Mouse (Mus musculus) T-helper 2 cell (primary cell): ENCODE data around the gene Agpat1.

Experiments used
- in situ Hi-C: fragments of 300-600 bp; cut with MboI, MseI; formaldehyde crosslinking; loops from one replicate; pipeline ENCODE4 v1.15.1; 2025; ENCODE audit warnings: high pct_unique_total_duplicates

The Agpat1 gene

DNA sequence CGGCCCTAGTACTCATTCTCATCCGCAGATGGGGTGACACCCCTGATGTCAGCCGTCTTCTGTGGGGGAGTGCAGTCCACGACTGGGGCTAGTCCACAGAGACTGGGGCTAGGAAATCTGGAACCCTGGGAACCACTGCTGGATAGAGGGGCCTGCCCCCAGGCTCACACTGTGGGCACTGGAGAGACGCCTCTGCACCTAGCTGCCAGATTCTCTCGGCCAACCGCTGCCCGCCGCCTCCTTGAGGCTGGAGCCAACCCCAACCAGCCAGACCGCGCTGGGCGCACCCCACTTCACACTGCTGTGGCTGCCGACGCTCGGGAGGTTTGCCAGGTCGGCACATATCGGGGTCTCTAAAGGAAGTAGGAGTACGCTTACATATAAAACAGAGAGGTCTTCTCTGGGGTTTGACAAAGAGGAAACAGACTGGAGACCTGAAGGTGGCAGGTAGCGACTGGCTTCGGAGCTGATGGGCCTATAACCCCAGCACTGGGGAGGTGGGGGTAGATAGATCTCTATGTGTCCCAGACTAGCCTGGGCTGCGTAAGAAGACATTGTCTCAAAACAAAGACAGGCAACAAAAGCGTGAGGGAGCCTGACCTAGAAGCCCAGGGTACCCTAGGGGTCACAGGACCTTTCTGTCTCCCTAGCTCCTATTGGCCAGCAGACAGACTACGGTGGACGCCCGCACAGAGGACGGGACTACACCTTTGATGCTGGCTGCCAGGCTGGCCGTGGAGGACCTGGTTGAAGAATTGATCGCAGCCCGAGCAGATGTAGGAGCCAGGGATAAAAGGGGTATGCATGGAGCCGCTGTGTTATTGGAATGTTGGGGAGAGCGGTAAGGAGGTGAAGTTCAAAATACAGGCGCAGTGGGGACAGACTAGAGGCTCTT is 17.9 kb upstream of the Agpat1 start:
- in situ Hi-C loops: no loop called here

DNA sequence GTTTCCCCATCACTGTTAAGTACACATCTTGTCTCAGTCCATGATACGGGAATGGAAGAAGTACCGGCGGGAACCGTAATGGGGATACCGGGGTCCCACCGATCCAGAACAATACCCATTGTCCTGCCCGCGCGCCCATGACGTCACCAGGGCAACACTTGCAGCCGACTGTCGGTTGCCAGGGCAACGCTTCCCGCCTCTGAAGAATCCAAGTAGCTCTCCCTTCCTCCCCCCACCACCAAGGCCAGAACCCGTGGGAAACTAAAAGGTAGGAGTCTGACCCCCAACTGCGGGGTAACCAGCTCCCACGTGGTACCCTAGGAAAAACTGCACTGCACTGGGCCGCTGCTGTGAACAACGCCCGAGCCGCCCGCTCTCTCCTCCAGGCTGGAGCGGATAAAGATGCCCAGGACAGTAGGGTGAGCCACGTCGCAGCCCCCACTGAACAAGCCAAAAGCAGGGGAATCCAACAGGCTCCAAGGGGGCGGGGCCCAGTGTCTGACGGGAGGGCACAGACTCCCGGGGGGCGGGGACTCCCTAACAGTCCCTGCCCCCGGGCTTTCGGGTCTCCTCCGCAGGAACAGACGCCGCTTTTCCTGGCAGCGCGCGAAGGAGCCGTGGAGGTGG is 17.2 kb upstream of the Agpat1 start:
- in situ Hi-C loops: no loop called here

DNA sequence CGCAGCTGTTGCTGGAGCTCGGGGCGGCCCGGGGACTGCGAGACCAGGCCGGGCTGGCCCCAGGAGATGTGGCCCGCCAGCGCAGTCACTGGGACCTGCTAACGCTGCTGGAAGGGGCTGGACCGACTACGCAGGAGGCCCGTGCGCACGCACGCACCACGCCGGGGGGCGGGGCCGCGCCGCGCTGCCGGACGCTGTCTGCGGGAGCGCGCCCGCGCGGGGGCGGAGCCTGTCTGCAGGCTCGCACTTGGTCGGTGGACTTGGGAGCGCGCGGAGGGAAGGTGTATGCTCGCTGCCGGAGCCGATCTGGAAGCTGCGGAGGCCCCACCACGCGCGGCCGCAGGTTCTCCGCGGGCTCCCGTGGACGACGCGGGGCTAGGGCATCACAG is 16.6 kb upstream of the Agpat1 start:
- in situ Hi-C loops: no loop called here

DNA sequence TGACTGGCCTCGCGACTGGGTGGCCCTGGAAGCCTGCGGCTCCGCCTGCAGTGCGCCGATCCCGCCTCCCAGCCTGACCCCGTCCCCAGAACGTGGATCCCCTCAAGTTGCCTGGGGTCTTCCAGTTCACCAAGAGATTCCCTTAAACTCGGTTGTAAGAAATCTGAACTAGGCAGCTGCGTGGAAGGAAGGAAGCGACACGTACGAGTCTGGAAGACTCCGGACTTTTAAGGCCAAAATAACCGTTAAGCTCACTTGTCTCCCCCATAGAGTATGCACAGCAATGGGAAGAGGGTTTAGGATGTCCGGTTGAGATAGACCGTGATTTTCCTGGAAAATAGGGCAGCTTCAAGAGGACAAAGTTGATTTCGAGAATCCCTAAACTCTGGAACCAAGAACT is 16.2 kb upstream of the Agpat1 start:
- in situ Hi-C loops: no loop called here

DNA sequence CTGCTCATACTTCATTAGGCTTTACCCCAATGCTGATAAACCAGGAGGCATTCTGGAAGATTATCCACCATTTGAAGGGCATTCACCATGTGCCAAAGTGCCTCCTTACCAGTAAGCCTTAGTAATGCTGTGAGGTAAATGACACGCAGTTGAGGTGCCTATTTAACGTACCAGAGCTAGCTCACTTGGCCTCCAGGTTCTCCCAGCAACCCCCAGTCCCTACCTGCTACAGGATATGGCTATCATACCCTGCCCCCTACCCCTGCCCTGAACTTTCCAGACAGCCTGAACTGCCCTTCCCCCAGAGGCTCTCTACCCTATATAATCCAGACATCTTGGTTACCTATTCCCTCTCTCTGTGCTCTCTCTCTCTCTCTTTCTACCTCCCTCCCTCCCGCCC is 15.3 kb upstream of the Agpat1 start:
- in situ Hi-C loops: no loop called here

DNA sequence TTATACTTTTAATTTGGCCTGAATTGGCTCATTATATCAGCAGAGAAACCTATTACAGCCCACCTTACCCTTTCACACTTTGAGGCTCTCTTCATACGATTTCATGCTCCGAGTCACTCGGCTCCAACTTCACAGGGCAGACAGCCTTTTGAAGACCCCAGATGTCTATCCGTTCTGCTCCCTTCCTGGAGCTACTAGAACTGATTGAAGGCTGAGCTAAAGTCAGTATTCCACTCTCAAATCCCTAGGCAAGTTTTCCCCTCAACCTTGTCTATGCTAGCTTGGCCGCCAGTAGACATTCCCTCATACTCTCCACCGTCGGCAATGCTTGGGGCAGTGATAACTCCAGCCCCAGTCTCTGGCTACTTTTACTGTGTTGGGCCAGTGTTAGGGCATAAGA is 14.9 kb upstream of the Agpat1 start:
- in situ Hi-C loops: no loop called here

DNA sequence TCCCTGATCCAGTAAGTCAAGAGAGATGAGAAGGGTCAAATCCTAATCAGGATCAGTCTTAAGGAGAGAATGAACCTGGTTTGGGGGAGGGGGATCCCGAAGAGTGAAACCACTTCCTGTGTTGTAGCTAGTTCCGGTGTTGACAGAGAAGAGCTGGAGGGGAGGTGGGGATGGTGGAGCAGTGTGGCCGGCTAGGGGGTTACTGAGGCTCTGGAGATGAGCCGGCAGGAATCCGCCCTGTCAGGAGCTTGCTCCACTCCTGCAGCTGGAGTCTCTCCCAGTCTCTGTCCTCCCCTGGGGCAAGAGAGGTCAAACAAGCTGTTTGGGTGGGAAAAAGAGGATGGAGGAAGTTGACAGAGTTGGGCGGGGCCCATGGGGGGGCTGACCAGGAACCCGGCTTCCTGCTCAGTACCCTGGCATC is 14.4 kb upstream of the Agpat1 start, which contains the start of gene Gpsm3:
TSS of gene Gpsm3 (plus strand) at position 126 of the 421 bp plus-strand sequence.
- in situ Hi-C loops: no loop called here

DNA sequence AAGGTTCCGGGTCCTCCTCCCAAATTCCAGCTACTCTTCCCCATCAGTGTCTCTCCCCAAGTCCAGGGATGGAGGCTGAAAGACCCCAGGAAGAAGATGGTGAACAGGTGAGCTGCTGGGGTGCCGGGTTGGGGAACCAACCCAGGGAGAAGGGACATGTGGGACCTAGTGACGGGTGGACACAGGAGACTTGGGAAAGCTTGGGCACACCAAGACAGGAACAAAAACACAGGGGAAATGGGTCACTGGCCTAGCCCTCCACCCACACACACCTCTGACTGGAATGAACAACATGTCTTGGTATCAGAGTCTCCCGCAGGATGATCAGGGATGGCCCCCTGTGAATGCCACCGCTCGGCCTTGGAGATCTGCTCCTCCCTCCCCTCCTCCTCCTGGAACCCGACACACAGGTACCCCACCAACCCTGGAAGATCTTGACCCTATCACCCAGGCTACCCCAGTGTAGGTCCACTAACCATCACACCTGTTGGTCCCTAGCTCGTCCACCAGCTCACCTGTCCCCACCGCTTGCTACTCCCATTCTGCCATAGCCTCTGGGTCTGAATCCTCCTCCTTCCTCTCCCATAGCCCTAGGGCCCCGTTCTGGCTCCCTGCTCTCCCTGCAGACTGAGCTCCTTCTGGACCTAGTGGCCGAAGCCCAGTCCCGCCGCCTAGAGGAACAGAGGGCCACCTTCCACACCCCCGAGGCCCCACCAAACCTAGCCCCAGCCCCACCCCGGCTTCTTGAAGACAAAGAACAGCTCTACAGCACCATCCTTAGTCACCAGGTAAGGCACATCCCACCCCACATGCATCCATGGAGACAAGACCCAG is 13.7 kb upstream of the Agpat1 start:
- in situ Hi-C loops: no loop called here

DNA sequence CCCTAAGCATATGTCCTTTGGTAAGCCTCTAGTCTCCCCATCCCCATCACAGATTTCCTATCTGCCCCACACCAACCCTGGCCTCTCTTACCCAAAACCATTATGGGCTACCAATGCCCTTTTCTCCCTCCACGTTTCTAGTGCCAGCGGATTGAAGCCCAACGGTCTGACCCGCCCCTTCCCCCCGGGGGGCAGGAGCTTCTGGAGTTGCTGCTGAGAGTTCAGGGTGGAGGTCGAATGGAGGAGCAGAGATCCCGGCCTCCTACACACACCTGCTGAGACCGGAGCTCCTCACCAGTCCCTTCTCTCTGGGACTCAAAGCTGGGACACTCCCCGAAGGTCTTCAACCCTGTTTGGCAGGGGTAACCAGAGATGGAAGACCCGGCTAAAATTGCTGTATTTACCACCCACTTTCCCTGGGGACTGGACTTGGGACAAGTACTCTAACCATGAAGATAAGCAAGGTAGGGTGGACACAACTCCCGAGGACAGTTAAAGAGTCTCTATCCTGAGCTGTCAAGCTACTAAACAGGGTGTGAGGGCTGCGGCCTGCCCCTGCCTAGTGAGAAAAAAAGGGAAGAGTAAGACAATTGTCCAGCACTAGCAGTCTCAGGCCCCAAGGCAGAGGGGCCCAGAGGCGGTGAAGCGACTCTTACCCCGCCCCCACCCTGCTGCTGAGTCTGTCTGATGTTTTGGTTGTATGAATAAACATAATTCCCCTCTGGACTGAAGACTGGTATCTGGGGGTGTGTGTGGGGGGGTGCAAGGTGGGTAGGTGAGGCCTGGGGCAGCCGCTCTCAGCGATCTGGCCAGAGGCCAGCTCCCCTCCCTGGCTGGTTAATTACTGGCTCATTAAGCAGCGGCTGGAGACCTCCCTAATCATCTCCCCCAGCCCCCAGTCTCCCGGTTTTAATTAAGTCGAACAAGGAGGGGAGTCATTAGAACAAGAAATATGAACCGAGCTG is 12.8 kb upstream of the Agpat1 start, which contains the start of gene Pbx2:
TSS of gene Pbx2 (plus strand) at position 238 of the 965 bp plus-strand sequence.
- in situ Hi-C loops: no loop called here

DNA sequence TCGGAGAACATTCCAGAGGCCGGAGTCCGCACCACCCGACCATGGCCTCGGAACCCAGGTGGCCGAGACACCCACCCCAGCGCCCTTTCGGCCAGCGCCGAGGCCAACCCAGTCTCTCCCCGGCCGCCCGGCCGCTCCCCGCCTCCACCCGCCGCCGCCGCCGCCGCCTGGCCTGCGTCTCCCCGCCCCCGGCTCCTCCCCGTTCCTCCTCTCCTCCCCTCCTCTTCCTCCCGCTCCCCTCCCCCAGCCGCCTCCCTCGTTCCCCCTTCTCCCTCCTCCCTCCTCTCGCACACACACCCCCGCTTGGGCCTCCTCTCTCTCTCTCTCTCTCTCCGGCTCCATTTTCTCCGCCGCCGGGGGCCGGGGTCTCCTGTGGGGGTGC is 12.1 kb upstream of the Agpat1 start:
- in situ Hi-C loops: no loop called here

DNA sequence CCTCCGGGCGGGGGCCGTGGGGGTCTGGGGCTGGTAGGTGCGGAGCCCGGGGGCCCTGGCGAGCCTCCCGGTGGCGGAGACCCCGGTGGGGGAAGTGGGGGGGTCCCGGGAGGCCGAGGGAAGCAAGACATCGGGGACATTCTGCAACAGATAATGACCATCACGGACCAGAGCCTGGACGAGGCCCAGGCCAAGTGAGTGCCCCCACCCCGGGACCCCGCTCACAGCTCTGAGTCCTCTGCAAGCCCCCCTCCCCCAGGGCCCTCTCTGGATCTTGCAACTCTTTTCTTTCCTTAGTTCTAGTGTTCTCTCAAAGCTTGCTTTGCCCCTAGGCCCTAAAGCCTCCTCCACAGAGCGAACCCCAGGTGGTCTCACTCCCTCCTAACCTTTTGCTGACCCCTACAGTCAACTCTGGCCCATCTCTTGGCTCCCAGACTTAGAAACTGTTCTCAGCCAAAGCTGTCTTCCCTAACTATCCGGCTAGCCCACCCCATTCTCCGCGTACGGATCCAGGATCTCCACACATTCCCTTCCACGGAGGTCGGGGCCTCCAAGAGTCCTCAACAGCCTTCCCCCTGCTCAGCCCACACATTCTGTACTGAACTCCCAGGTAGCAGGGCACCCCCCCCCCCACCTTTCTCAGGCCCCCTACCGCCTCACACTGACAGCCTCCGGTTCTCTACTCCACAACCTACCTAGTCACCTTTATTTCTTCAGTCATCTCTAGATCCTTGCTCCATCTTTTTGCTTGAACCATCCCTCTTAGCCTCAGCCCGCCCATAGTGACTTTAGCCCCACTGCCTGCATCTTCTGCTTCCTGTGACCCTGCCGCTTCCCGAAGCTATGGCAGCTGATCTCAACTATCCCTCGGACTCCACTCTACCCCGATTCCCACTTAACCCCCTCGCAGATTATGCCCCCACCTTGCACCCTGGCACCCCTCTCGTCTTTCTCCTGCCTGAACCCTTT is 11.2 kb upstream of the Agpat1 start:
- in situ Hi-C loops: no loop called here

DNA sequence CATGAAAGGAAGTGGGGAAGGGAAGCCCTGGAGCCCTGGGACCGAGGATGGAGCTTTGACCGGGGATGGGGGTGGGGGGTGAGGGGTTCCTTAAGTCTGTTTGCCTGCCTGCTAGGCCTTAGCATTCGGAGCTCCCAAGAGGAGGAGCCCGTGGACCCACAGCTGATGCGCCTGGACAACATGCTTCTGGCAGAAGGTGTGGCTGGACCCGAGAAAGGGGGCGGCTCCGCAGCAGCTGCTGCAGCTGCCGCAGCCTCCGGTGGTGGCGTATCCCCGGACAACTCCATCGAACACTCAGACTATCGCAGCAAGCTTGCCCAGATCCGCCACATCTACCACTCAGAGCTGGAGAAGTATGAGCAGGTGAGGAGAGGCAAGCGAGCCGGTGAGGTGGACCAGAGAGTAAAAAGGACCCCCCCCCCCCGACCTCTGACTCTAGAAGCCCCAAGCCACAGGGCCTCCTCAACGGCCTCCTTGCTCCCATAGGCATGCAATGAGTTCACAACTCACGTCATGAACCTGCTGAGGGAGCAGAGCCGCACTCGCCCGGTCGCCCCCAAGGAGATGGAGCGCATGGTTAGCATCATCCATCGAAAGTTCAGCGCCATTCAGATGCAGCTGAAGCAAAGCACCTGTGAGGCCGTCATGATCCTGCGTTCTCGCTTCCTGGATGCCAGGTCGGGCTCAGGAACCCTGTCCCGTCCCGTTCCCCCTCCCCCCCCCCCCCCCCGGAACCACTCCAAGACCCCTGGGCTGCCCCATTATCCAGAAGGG is 10.1 kb upstream of the Agpat1 start:
- in situ Hi-C loops: no loop called here

DNA sequence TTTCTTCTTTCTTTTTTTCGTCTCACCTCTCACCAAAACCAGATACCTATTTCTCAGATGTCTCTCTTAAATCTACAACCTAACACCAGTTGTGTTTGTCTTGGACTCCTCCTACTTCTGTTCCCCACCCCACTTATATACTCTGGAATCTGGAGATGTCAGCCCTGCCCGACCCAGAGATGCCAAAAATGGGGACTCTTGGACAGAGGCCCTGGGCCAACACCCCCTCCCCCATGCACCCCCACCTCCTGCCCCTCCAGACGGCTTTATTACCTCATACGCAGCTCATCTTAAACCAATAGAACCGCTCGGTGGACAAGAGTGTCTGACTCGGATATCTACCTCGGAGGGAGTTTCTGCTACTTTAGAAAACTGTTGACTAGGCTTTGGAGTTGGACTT is 8.0 kb upstream of the Agpat1 start:
- in situ Hi-C loops: no loop called here

DNA sequence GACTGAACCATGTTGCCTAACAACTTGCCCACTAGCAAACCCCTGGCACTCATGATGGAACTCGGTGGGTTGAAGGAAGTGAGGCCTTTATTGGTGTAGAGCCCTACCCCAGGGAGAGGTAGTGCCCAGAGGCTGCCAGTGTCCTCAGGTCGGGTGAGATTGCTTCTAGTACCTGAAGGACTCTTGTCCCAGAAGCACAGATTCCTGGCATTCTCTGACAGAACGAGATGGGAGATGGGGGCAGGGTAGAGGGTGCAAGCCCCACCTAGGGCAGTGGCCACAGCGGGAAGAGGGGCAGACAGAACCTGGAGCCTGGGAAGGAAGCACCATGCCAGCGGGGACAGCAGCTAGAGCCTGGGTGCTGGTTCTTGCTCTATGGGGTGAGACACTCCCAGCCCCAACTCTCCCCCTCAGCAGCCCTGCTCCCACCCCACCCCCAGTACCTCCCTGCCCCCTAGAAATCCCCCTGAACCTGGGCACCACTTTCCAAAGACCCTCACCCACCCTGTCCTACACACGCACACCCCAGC is 6.4 kb upstream of the Agpat1 start, which contains the start of gene Ager:
TSS of gene Ager (plus strand) at position 297 of the 530 bp plus-strand sequence.
- in situ Hi-C loops: no loop called here

DNA sequence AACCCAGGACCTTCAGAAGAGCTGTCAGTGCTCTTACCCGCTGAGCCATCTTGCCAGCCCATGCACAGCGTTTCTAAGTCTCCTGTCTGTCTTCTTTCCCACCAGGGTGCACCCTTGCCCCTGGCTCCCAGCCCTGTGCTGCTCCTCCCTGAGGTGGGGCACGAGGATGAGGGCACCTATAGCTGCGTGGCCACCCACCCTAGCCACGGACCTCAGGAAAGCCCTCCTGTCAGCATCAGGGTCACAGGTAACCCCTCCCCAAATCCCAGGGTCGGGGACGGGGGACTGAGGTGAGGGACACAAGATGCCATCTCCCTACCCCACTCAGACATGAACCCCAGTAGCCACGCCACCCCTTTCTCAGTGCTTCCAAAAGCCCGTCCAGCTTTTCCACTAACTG is 4.2 kb upstream of the Agpat1 start:
- in situ Hi-C loops: no loop called here

DNA sequence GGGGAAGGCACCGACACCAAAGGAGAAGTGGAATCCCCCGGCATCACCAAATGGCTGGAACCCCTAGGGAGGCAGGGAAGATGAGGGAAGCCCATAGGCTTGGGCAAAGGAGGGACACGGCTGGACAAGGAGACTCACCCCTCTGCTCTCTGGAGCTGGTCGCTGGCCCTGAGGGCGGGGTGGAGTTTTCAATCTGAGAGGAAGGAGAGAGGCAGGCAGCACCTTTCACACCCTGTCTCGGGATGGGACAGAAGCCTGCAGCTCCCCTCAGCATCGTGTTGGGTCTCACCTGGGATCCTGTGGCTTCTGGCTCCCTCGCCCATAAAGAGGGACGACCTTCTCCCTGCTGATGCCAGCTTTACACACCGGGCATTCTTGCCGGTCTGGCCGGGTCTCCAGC is 2.3 kb upstream of the Agpat1 start:
- in situ Hi-C loops: no loop called here

DNA sequence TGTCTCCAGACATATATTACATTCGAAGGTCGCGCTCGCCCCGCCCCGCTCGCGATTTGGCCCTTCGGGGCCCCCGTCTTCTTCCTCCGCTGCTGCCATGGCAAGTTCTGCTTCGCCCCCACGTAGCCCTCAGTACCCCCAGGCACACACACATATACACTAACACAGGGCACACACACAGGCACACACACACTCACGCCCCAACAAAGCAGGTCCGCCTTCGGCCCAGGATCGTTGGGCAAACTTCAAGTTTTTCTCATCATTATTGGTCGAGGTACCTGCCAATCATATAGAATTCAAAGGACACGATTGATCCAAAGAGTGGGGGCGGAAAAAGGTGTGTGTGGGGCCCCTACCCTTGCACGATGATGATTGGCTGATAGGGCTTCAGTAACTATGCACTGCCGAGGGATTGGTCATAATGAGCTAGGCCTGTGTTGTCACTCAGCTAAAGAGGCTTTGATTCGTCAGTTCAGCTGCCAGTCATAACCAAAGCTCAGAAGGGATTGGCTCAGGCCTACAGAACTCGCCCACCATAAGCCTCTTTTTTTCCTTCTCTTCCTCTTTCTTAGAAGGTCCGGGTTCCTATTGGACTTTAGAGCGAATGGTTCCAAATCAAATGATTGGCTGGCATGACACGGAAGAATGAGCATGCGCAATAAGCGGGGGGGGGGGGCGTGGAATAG is 544 bp upstream of the Agpat1 start, which contains the start of gene Rnf5:
TSS of gene Rnf5 (minus strand) at position 316 of the 686 bp plus-strand sequence.
- in situ Hi-C loops: no loop called here
